Mouse (Mus musculus) fibroblast of lung, adult 2 months (primary cell): ENCODE measurements around the gene BC030499.
A peak's percentile ranks its signal among the peaks of the same experiment; 100 is the strongest.

Experiments
- DNase-seq: peaks from one replicate; pipeline ENCODE4 v3.0.0-alpha.2; 2011; ENCODE audit warnings: low read depth

Gene BC030499

GRCm38 (mm10) chr11:78305272-78305671, 14.6 kb downstream of the BC030499 start:
- DNase-seq: no peak

GRCm38 (mm10) chr11:78310861-78311511, 20.3 kb downstream of the BC030499 start:
- DNase-seq: no peak

- DNase-seq: no peak
Observed at GRCm38 (mm10) chr11:78313662-78314061, 23.0 kb downstream of the BC030499 start.

GRCm38 (mm10) chr11:78318411-78318810, 27.8 kb downstream of the BC030499 start:
- no peak for DNase-seq

- no peak for DNase-seq
Observed at GRCm38 (mm10) chr11:78322076-78322831, 31.6 kb downstream of the BC030499 start.

- no peak for DNase-seq
Observed at GRCm38 (mm10) chr11:78322860-78323259, 32.2 kb downstream of the BC030499 start, which contains the start of gene Aldoc. Gene Aldoc, plus strand, starts transcription at chr11:78322968.

GRCm38 (mm10) chr11:78324000-78324785, 33.6 kb downstream of the BC030499 start:
- no peak for DNase-seq

GRCm38 (mm10) chr11:78324965-78325364, 34.3 kb downstream of the BC030499 start:
- no peak for DNase-seq

GRCm38 (mm10) chr11:78327215-78327614, 36.6 kb downstream of the BC030499 start:
- DNase-seq: no peak

GRCm38 (mm10) chr11:78327634-78328511, 37.2 kb downstream of the BC030499 start, which contains the start of gene Pigs:
Gene Pigs, plus strand, starts transcription at chr11:78328415.
- DNase-seq: peak; percentile 83

- no peak for DNase-seq
Observed at GRCm38 (mm10) chr11:78328512-78329056, 37.9 kb downstream of the BC030499 start.

GRCm38 (mm10) chr11:78332676-78333075, 42.0 kb downstream of the BC030499 start:
- no peak for DNase-seq

GRCm38 (mm10) chr11:78333992-78334391, 43.4 kb downstream of the BC030499 start:
- no peak for DNase-seq

GRCm38 (mm10) chr11:78337040-78337439, 46.4 kb downstream of the BC030499 start:
- DNase-seq: no peak

- DNase-seq: no peak
Observed at GRCm38 (mm10) chr11:78341702-78342101, 51.1 kb downstream of the BC030499 start.

- no peak for DNase-seq
Observed at GRCm38 (mm10) chr11:78343381-78344327, 53.0 kb downstream of the BC030499 start, which contains the start of gene Unc119. Gene Unc119, plus strand, starts transcription at chr11:78343482.

- no peak for DNase-seq
Observed at GRCm38 (mm10) chr11:78344328-78344889, 53.8 kb downstream of the BC030499 start.

GRCm38 (mm10) chr11:78344890-78345715, 54.5 kb downstream of the BC030499 start:
- no peak for DNase-seq

GRCm38 (mm10) chr11:78345801-78346200, 55.2 kb downstream of the BC030499 start:
- no peak for DNase-seq
